In genomic region chr19:37543537-37544326, GRCm38 (mm10) we compare ENCODE assay signal across 8 mouse cellular contexts. TPM values are rescaled to one million over a fixed set of nuclear protein-coding genes. Genes with fewer than 3 reads are reported as not detected.
DNase-seq lines count a peak whose midpoint lies in the region; ATAC-seq and TF ChIP-seq lines count a peak whose summit lies in the region.

No protein-coding gene starts in this region.

- no peak overlapping the region for H3K4me3 ChIP-seq in heart, embryonic 12.5 days
- H3K4me3 ChIP-seq in kidney, adult 2 months (ENCODE audit: insufficient read depth, low read depth, low read length): no peak overlapping the region
- H3K4me3 ChIP-seq in forebrain, embryonic 15.5 days: no peak overlapping the region

- peaks cover 18% of the 10 kb centered on the region for H3K27me3 ChIP-seq in heart, embryonic 12.5 days (replicated peaks)
- no peaks in the 10 kb centered on the region for H3K27me3 ChIP-seq in kidney, adult 2 months (replicated peaks; ENCODE audit: control insufficient read depth, insufficient read depth, low read length)
- H3K27me3 ChIP-seq in forebrain, embryonic 15.5 days: peaks cover 2% of the 10 kb centered on the region; the same call in 1 of the 2 replicates

- H3K4me2 ChIP-seq in heart, embryonic 12.5 days: no peak overlapping the region
- H3K4me2 ChIP-seq in forebrain, embryonic 15.5 days (replicated peaks): no peak overlapping the region

- no peak for ATAC-seq in heart, embryonic 12.5 days (ENCODE audit: insufficient number of reproducible peaks, low FRiP score)
- ATAC-seq in megakaryocyte, adult 5-6 weeks (ENCODE audit: poor library complexity, severe bottlenecking): peak; percentile 73
- ATAC-seq in forebrain, embryonic 15.5 days (replicated peaks): no peak

- WGBS in heart, embryonic 12.5 days: 54% methylated on average over 13 of the region's 13 CpGs
- 26% methylated on average over 13 of the region's 13 CpGs for WGBS in kidney, adult 2 months
- 61% methylated on average over 13 of the region's 13 CpGs for WGBS in forebrain, embryonic 15.5 days

- H3K4me1 ChIP-seq in heart, embryonic 12.5 days (replicated peaks): peaks cover 23% of the 10 kb centered on the region
- peaks cover 17% of the 10 kb centered on the region for H3K4me1 ChIP-seq in kidney, adult 2 months (ENCODE audit: control insufficient read depth, insufficient read depth, low read length)
- no peaks in the 10 kb centered on the region for H3K4me1 ChIP-seq in forebrain, embryonic 15.5 days

- DNase-seq in heart, adult 11 months: peak; percentile 98
- DNase-seq in adrenal gland, postnatal 25 days: peak; percentile 29
- DNase-seq in kidney, adult 2 months: peak; percentile 71
- no peak for DNase-seq in left cerebral cortex, adult 8-10 months (ENCODE audit: low spot score in 2 of 2)
- no peak for DNase-seq in left cerebral cortex, adult 11 months (ENCODE audit: low spot score)

- TF ChIP-seq POLR2A in kidney, adult 2 months (IDR thresholded peaks at IDR 0.05; ENCODE audit: low read depth, low read length): no peak

- no peak overlapping the region for H3K9ac ChIP-seq in heart, embryonic 12.5 days
- no peak overlapping the region for H3K9ac ChIP-seq in forebrain, embryonic 15.5 days (replicated peaks)

- 0 out of 2 replicates have a peak, but pooled peaks cover 7% of the 10 kb centered on the region for H3K9me3 ChIP-seq in heart, embryonic 12.5 days (replicated peaks)
- H3K9me3 ChIP-seq in forebrain, embryonic 15.5 days: no peaks in the 10 kb centered on the region

- TF ChIP-seq CTCF in kidney, adult 2 months (conservative IDR thresholded peaks at IDR 0.05; ENCODE audit: insufficient read depth, insufficient read length, low read depth, low read length): peak; percentile 61

- H3K36me3 ChIP-seq in heart, embryonic 12.5 days: no peaks in the 10 kb centered on the region
- H3K36me3 ChIP-seq in kidney, adult 2 months (ENCODE audit: control insufficient read depth, insufficient read depth, low read length): no peaks in the 10 kb centered on the region
- no peaks in the 10 kb centered on the region for H3K36me3 ChIP-seq in forebrain, embryonic 15.5 days

- H3K27ac ChIP-seq in heart, embryonic 12.5 days (ENCODE audit: poor library complexity, severe bottlenecking): no peak overlapping the region
- H3K27ac ChIP-seq in kidney, adult 2 months (ENCODE audit: insufficient read depth, low read depth, low read length): peak overlapping the region; percentile 8; the same call in 1 of the 2 replicates
- H3K27ac ChIP-seq in forebrain, embryonic 15.5 days (replicated peaks): no peak overlapping the region

RNA-seq across cellular contexts. Expression of gene Exoc6, which starts 6.5 kb away (rescaled TPM):
- polyA plus RNA-seq in heart, embryonic 12.5 days (2016; fragmentation: Nextera tagmentation; extraction: Ambion mirVana): 21.7 and 21.8 TPM in 2 replicates
- total RNA-seq in adrenal gland, postnatal 25 days (2021): 15.7 and 21.4 TPM in 2 replicates
- polyA plus RNA-seq in kidney, adult 2 months (2012; rRNA removed): 25.2 and 28.8 TPM in 2 replicates
- total RNA-seq in megakaryocyte, adult 5-6 weeks (2015): 67.1 and 69.4 TPM in 2 replicates
- 96.3 and 108 TPM in 2 replicates for total RNA-seq in megakaryocyte, adult 5-6 weeks (2017)
- 10 to 100 TPM; 41.2 to 47.4 (median 44.8) TPM for total RNA-seq in left cerebral cortex, adult 8-10 months (2022)
- 22.0 and 22.1 TPM in 2 replicates for polyA plus RNA-seq in forebrain, embryonic 15.5 days (2015; fragmentation: Nextera tagmentation; extraction: Ambion mirVana)

Comparison
In these comparisons a context has a peak if more than half of its experiments do, and no peak if none do; other contexts are left out.
1. DNase-seq: peak in heart, adult 11 months (single experiment), adrenal gland, postnatal 25 days (single experiment) and kidney, adult 2 months (single experiment); none in left cerebral cortex, adult 8-10 months (0 of 2) and left cerebral cortex, adult 11 months (single experiment).